Mouse (Mus musculus) neural tube, embryonic 13.5 days (tissue): ENCODE data around the gene Uqcrc2. TPM values are rescaled to one million over a fixed set of nuclear protein-coding genes. Genes with fewer than 3 reads are reported as not detected.

ENCODE experiments used
- ATAC-seq: fragments of 200-750 bp; cut with Nextera tagmentation; 2 replicates; pipeline ENCODE4 v1.8.0; 2017; ENCODE audit warnings: low read depth, mild to moderate bottlenecking, moderate TSS enrichment, moderate library complexity
- H3K27ac ChIP-seq: fragments of 300-500 bp; sonication (generic); replicated peaks from 2 replicates; pipeline ENCODE4 v1.5.1; 2015; ENCODE audit warnings: moderate library complexity, mild to moderate bottlenecking, inconsistent platforms
- H3K27me3 ChIP-seq: fragments of 300-500 bp; sonication (generic); 2 replicates; pipeline ENCODE4 v1.6.1; 2015; ENCODE audit warnings: mild to moderate bottlenecking, inconsistent platforms
- H3K36me3 ChIP-seq: fragments of 300-500 bp; sonication (generic); 2 replicates; pipeline ENCODE4 v1.6.1; 2015; ENCODE audit warnings: mild to moderate bottlenecking, inconsistent platforms
- H3K4me1 ChIP-seq: fragments of 300-500 bp; sonication (generic); replicated peaks from 2 replicates; pipeline ENCODE4 v1.6.1; 2015; ENCODE audit warnings: inconsistent platforms
- H3K4me2 ChIP-seq: fragments of 300-500 bp; sonication (generic); 2 replicates; pipeline ENCODE4 v1.6.1; 2015; ENCODE audit warnings: inconsistent platforms, mild to moderate bottlenecking, moderate library complexity
- H3K4me3 ChIP-seq: fragments of 300-500 bp; sonication (generic); 2 replicates; pipeline ENCODE4 v1.5.1; 2015; ENCODE audit warnings: mild to moderate bottlenecking, inconsistent platforms
- H3K9ac ChIP-seq: fragments of 300-500 bp; sonication (generic); 2 replicates; pipeline ENCODE4 v1.6.1; 2015; ENCODE audit warnings: moderate library complexity, mild to moderate bottlenecking, inconsistent platforms
- H3K9me3 ChIP-seq: fragments of 300-500 bp; sonication (generic); 2 replicates; pipeline ENCODE4 v1.6.1; 2016; ENCODE audit warnings: inconsistent platforms
- WGBS: fragments of 180-500 bp; shearing (Covaris S2); methylation state at CpG from one replicate; pipeline ENCODE4 v1.1.7; 2015; 5-methylcytosine and 5-hydroxymethylcytosine counted together
- polyA plus RNA-seq: library from polyadenylated mRNA; unstranded; fragments of >200 nt; fragmentation: Nextera tagmentation; extraction: Ambion mirVana; gene quantifications from 2 replicates; pipeline ENCODE4 v1.2.1, GENCODE M21; 2015

Uqcrc2 gene
- 194 and 221 TPM in 2 replicates for polyA plus RNA-seq

GRCm38 (mm10) chr7:120634711-120635361 is at the start of gene Uqcrc2:
Uqcrc2 (plus strand) TSS chr7:120635176.
- H3K4me3 ChIP-seq: peak within 1 kb of the TSS; percentile 78
- under 1% methylated on average over 45 of the region's 45 CpGs for whole genome bisulfite sequencing
- peaks cover 19% of the 10 kb centered on the region for H3K36me3 ChIP-seq
- H3K27ac ChIP-seq: peak within 1 kb of the TSS; percentile 91
- peak within 1 kb of the TSS; percentile 91 for H3K9ac ChIP-seq
- peaks cover 22% of the 10 kb centered on the region for H3K4me1 ChIP-seq
- peak within 1 kb of the TSS; percentile 82 for H3K4me2 ChIP-seq
- no peaks in the 10 kb centered on the region for H3K27me3 ChIP-seq
- H3K9me3 ChIP-seq: no peaks in the 10 kb centered on the region
- peak; percentile 99 for ATAC-seq

GRCm38 (mm10) chr7:120597203-120597743 is 37.7 kb upstream of the Uqcrc2 start:
- peak overlapping the region; percentile 46 for H3K4me3 ChIP-seq
- ATAC-seq: peak; percentile 49
- H3K4me2 ChIP-seq: peak overlapping the region; percentile 66
- peak overlapping the region; percentile 67 for H3K27ac ChIP-seq
- peak overlapping the region; percentile 71 for H3K9ac ChIP-seq
- H3K36me3 ChIP-seq: no peaks in the 10 kb centered on the region
- no peaks in the 10 kb centered on the region for H3K9me3 ChIP-seq
- H3K4me1 ChIP-seq: peaks cover 11% of the 10 kb centered on the region; the same call in 1 of the 2 replicates
- peaks cover 4% of the 10 kb centered on the region for H3K27me3 ChIP-seq
- 82% methylated on average over 4 of the region's 4 CpGs for WGBS

GRCm38 (mm10) chr7:120597744-120598243 is 37.2 kb upstream of the Uqcrc2 start:
- Histone ChIP-seq H3K4me1 (peaks cover 11% of the 10 kb centered on the region; the same call in 1 of the 2 replicates), H3K9ac (peak overlapping the region; percentile 71), H3K9me3 (no peaks in the 10 kb centered on the region), H3K27me3 (peaks cover 4% of the 10 kb centered on the region), H3K4me2 (peak overlapping the region; percentile 66), H3K36me3 (no peaks in the 10 kb centered on the region), H3K27ac (peak overlapping the region; percentile 67), H3K4me3 (peak overlapping the region; percentile 46)
- WGBS: 7% methylated on average over 41 of the region's 41 CpGs
- peak; percentile 86 for ATAC-seq

GRCm38 (mm10) chr7:120598355-120598754 is 36.6 kb upstream of the Uqcrc2 start:
- peak overlapping the region; percentile 66 for H3K4me2 ChIP-seq
- peak overlapping the region; percentile 71 for H3K9ac ChIP-seq
- H3K9me3 ChIP-seq: no peaks in the 10 kb centered on the region
- peak overlapping the region; percentile 46 for H3K4me3 ChIP-seq
- ATAC-seq: no peak
- H3K27ac ChIP-seq: peak overlapping the region; percentile 67; the same call in 1 of the 2 replicates
- no peaks in the 10 kb centered on the region for H3K36me3 ChIP-seq
- 86% methylated on average over 7 of the region's 7 CpGs for WGBS
- peaks cover 4% of the 10 kb centered on the region for H3K27me3 ChIP-seq
- H3K4me1 ChIP-seq: peaks cover 11% of the 10 kb centered on the region; the same call in 1 of the 2 replicates

GRCm38 (mm10) chr7:120620075-120620771 is 14.8 kb upstream of the Uqcrc2 start:
- WGBS: 60% methylated on average over 8 of the region's 8 CpGs
- no peaks in the 10 kb centered on the region for H3K4me1 ChIP-seq
- ATAC-seq: peak; percentile 69
- no peak overlapping the region for H3K4me2 ChIP-seq
- H3K27me3 ChIP-seq: no peaks in the 10 kb centered on the region
- no peak overlapping the region for H3K9ac ChIP-seq
- no peak overlapping the region for H3K27ac ChIP-seq
- H3K36me3 ChIP-seq: no peaks in the 10 kb centered on the region
- H3K4me3 ChIP-seq: no peak overlapping the region
- no peaks in the 10 kb centered on the region for H3K9me3 ChIP-seq

- Histone ChIP-seq H3K4me1 (no peaks in the 10 kb centered on the region), H3K4me3 (no peak overlapping the region), H3K27me3 (no peaks in the 10 kb centered on the region), H3K9ac (no peak overlapping the region), H3K9me3 (no peaks in the 10 kb centered on the region), H3K4me2 (no peak overlapping the region), H3K27ac (no peak overlapping the region), H3K36me3 (no peaks in the 10 kb centered on the region)
- no peak; the same call in 1 of the 2 replicates for ATAC-seq
- 88% methylated on average over 9 of the region's 9 CpGs for WGBS
Measured at GRCm38 (mm10) chr7:120620841-120621240, 14.1 kb upstream of the Uqcrc2 start.

DNA sequence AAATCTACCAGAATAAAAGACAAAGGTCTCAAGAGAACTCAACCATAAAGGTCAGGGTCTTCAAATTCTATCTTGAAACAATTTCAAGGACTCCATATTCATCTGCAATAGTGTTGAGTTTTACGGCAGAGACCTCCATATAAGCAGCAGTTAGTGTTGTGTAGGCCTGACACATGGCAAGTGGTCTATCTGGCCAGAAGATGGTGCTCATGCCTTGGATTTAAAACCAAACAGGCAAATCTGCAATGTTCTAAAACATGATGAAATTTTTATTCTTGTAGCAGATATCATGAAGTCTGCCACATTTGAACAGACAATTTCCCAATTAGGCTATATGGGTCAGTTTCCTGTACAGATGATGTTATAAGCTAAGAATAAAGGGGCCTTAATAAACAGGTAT is 2.5 kb upstream of the Uqcrc2 start:
- Histone ChIP-seq H3K27ac (no peak overlapping the region), H3K4me1 (peaks cover 19% of the 10 kb centered on the region), H3K36me3 (0 out of 2 replicates have a peak, but pooled peaks cover under 1% of the 10 kb centered on the region), H3K4me3 (no peak overlapping the region), H3K4me2 (no peak overlapping the region), H3K9ac (no peak overlapping the region), H3K27me3 (no peaks in the 10 kb centered on the region), H3K9me3 (no peaks in the 10 kb centered on the region)
- WGBS: 82% methylated on average over 1 of the region's 1 CpGs
- no peak for ATAC-seq

DNA sequence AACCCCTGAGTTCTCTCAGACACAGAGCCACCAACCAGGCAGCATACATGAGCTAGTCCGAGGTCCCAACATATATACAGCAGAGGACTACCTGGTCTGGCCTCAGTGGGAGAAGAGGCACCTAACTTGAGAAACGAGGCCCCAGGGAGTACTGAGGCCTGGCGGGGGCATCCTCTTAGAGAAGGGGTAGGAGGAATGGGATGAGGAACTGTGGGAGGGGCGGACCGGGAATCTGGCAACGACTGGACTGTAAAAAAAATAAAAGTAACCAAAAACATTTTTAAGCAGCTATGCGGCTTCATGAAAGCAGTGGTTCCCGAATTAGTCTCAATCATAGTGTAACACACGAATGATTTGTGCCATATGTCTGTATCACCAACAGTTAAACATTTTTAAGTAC is 675 bp upstream of the Uqcrc2 start:
- H3K36me3 ChIP-seq: peaks cover 14% of the 10 kb centered on the region
- H3K4me3 ChIP-seq: peak overlapping the region; percentile 78
- H3K27ac ChIP-seq: peak overlapping the region; percentile 91
- H3K27me3 ChIP-seq: no peaks in the 10 kb centered on the region
- 0 out of 2 replicates have a peak, but pooled peaks have one; percentile 8 for ATAC-seq
- H3K9me3 ChIP-seq: no peaks in the 10 kb centered on the region
- WGBS: 11% methylated on average over 9 of the region's 9 CpGs
- peak overlapping the region; percentile 82 for H3K4me2 ChIP-seq
- H3K4me1 ChIP-seq: peaks cover 22% of the 10 kb centered on the region
- H3K9ac ChIP-seq: peak overlapping the region; percentile 91

DNA sequence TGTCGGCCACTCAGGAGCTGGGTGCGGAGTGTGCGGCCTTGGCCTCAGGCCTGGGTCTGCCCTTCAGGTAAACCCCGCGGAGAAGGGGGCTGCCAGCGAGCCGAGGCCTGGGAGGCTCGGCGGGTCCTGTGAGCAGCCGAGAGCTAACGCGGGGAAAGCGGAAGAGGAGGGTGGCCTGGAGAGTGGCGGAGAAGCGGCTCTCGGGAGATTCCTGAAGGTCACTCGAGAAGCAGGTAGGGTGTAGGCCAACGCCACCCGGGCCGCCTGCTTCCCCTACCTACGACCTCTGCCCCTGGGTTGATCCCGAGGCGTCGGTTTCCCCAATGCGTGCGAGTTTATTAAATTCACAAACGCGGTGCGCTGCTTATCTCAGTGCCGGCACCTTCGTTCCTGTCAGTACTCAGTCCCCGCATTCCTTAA is 396 bp downstream of the Uqcrc2 start:
- H3K27ac ChIP-seq: peak overlapping the region; percentile 91
- no peaks in the 10 kb centered on the region for H3K27me3 ChIP-seq
- 0% methylated on average over 32 of the region's 32 CpGs for WGBS
- peaks cover 22% of the 10 kb centered on the region for H3K4me1 ChIP-seq
- H3K4me2 ChIP-seq: peak overlapping the region; percentile 82
- peaks cover 24% of the 10 kb centered on the region for H3K36me3 ChIP-seq
- H3K9me3 ChIP-seq: no peaks in the 10 kb centered on the region
- H3K4me3 ChIP-seq: peak overlapping the region; percentile 78
- H3K9ac ChIP-seq: peak overlapping the region; percentile 91
- peak; percentile 89 for ATAC-seq

DNA sequence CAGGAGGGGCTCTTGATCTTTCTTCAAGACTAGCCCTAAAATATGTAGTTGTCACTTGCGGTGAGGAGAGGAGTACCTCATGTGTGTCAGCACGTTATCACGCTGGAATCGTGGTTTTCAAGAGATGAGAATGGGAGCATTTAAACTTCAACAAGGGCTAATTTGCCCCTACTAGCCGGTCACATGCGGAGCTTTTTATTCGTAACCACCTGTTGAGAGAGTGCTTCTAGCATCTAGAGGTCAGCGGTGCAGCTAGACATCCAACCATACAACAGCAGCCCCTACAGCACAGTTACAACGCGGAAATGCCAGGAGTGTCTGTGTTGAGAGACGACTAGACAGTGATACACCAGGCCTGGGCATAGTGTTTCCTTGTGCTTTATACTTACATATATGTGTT is 845 bp downstream of the Uqcrc2 start:
- no peak for ATAC-seq
- Histone ChIP-seq H3K4me3 (peak overlapping the region; percentile 78), H3K27ac (peak overlapping the region; percentile 91), H3K4me2 (peak overlapping the region; percentile 82), H3K9ac (peak overlapping the region; percentile 91), H3K4me1 (peaks cover 22% of the 10 kb centered on the region), H3K27me3 (no peaks in the 10 kb centered on the region), H3K36me3 (peaks cover 29% of the 10 kb centered on the region), H3K9me3 (no peaks in the 10 kb centered on the region)
- under 1% methylated on average over 11 of the region's 11 CpGs for WGBS

GRCm38 (mm10) chr7:120643217-120643616 is 8.2 kb downstream of the Uqcrc2 start:
- WGBS: 63% methylated on average over 4 of the region's 4 CpGs
- no peak for ATAC-seq

GRCm38 (mm10) chr7:120647849-120648248 is 12.9 kb downstream of the Uqcrc2 start:
- H3K4me1 ChIP-seq: no peaks in the 10 kb centered on the region
- peaks cover 90% of the 10 kb centered on the region for H3K36me3 ChIP-seq
- H3K9ac ChIP-seq: no peak overlapping the region
- H3K27ac ChIP-seq: no peak overlapping the region
- H3K4me2 ChIP-seq: no peak overlapping the region
- H3K27me3 ChIP-seq: no peaks in the 10 kb centered on the region
- no peak overlapping the region for H3K4me3 ChIP-seq
- H3K9me3 ChIP-seq: no peaks in the 10 kb centered on the region
- ATAC-seq: no peak
- 82% methylated on average over 2 of the region's 2 CpGs for WGBS

More at GRCm38 (mm10) chr7:120643217-120643616, 8.2 kb downstream of the Uqcrc2 start:
- Histone ChIP-seq H3K4me3 (no peak overlapping the region), H3K4me2 (no peak overlapping the region), H3K36me3 (peaks cover 84% of the 10 kb centered on the region), H3K27ac (no peak overlapping the region), H3K9me3 (no peaks in the 10 kb centered on the region), H3K4me1 (0 out of 2 replicates have a peak, but pooled peaks cover under 1% of the 10 kb centered on the region), H3K27me3 (no peaks in the 10 kb centered on the region), H3K9ac (no peak overlapping the region)
